29 mouse cellular contexts compared by ENCODE assay signal in genomic region chr12:79118991-79119390, GRCm38 (mm10). TPM values are rescaled to one million over a fixed set of nuclear protein-coding genes. Genes with fewer than 3 reads are reported as not detected.
DNase-seq lines count a peak whose midpoint lies in the region; ATAC-seq and TF ChIP-seq lines count a peak whose summit lies in the region.
"Had no signal": no experiment of that assay in that cellular context is flagged by ENCODE, and none has a peak within 500 bp of the region (broad histone marks: within the 10 kb centered on the region; RNA-seq: fewer than 3 reads in every experiment).

No protein-coding gene starts in this region.

- H3K27me3 ChIP-seq in kidney, embryonic 14.5 days (ENCODE audit: control insufficient read depth, insufficient read depth, low read length): no peaks in the 10 kb centered on the region
- no peaks in the 10 kb centered on the region for H3K27me3 ChIP-seq in kidney, embryonic 16.5 days (ENCODE audit: insufficient read depth, low read length)
- no peaks in the 10 kb centered on the region for H3K27me3 ChIP-seq in stomach, postnatal 0 days (ENCODE audit: control insufficient read depth, insufficient read depth, low read length)
- H3K27me3 ChIP-seq: CH12.LX; embryonic facial prominence, embryonic 13.5 days; forebrain, embryonic 12.5 days; forebrain, embryonic 15.5 days; heart, embryonic 13.5 days; hindbrain, embryonic 12.5 days; hindbrain, embryonic 15.5 days; Patski had no signal

- no peak for TF ChIP-seq CTCF in stomach, postnatal 0 days (IDR thresholded peaks at IDR 0.05; ENCODE audit: low read depth)

- H3K27ac ChIP-seq in kidney, embryonic 14.5 days (ENCODE audit: low read depth, low read length): no peak overlapping the region
- H3K27ac ChIP-seq in kidney, embryonic 16.5 days (ENCODE audit: low read length): no peak overlapping the region
- no peak overlapping the region for H3K27ac ChIP-seq in stomach, postnatal 0 days (replicated peaks)
- H3K27ac ChIP-seq: embryonic facial prominence, embryonic 10.5 days; embryonic facial prominence, embryonic 13.5 days; forebrain, embryonic 12.5 days; forebrain, embryonic 15.5 days; heart, adult 2 months; heart, embryonic 10.5 days; heart, embryonic 13.5 days; hindbrain, embryonic 12.5 days; hindbrain, embryonic 15.5 days had no signal

- peak; percentile 41 for DNase-seq in kidney, adult 11 months
- DNase-seq in kidney, postnatal 10 days: no peak
- peak; percentile 20 to 42 for DNase-seq in kidney, postnatal 25 days
- no peak for DNase-seq in stomach, postnatal 0 days (ENCODE audit: low spot score)
- DNase-seq in embryo, embryonic 9.5 days (ENCODE audit: extremely low spot score): no peak
- DNase-seq: adrenal gland, adult 2 months; adrenal gland, postnatal 14 days; B cell, adult 2 months; cerebellum, adult 11 months; cerebellum, adult 2 months; cerebellum, adult 9-11 months; cerebellum, postnatal 25 days; gastrocnemius, postnatal 25 days; heart, adult 2 months; heart, postnatal 14 days had no signal

- no peak overlapping the region for H3K4me2 ChIP-seq in kidney, embryonic 14.5 days (replicated peaks; ENCODE audit: low read depth, low read length)
- H3K4me2 ChIP-seq in kidney, embryonic 16.5 days (replicated peaks; ENCODE audit: low read depth, low read length): no peak overlapping the region
- H3K4me2 ChIP-seq in stomach, postnatal 0 days (replicated peaks; ENCODE audit: low read depth): no peak overlapping the region
- H3K4me2 ChIP-seq: embryonic facial prominence, embryonic 13.5 days; forebrain, embryonic 12.5 days; forebrain, embryonic 15.5 days; heart, embryonic 13.5 days; hindbrain, embryonic 12.5 days; hindbrain, embryonic 15.5 days had no signal

- ATAC-seq in kidney, embryonic 14.5 days (ENCODE audit: low FRiP score, low TSS enrichment): no peak
- 0 out of 2 replicates have a peak, but pooled peaks have one; percentile 12 for ATAC-seq in kidney, embryonic 16.5 days (ENCODE audit: low FRiP score, low TSS enrichment)
- ATAC-seq in stomach, postnatal 0 days (ENCODE audit: low FRiP score, low TSS enrichment): peak; percentile 49
- ATAC-seq: forebrain, embryonic 15.5 days; Patski had no signal

- no peaks in the 10 kb centered on the region for H3K4me1 ChIP-seq in kidney, embryonic 14.5 days (ENCODE audit: control insufficient read depth, insufficient read depth, low read length)
- H3K4me1 ChIP-seq in kidney, embryonic 16.5 days (ENCODE audit: insufficient read depth, low read length): no peaks in the 10 kb centered on the region
- no peaks in the 10 kb centered on the region for H3K4me1 ChIP-seq in stomach, postnatal 0 days (replicated peaks; ENCODE audit: control insufficient read depth, insufficient read depth)
- H3K4me1 ChIP-seq: embryonic facial prominence, embryonic 10.5 days; embryonic facial prominence, embryonic 13.5 days; forebrain, embryonic 12.5 days; forebrain, embryonic 15.5 days; heart, embryonic 10.5 days; heart, embryonic 13.5 days; hindbrain, embryonic 12.5 days; hindbrain, embryonic 15.5 days had no signal

- no peaks in the 10 kb centered on the region for H3K36me3 ChIP-seq in kidney, embryonic 14.5 days (ENCODE audit: control insufficient read depth, insufficient read depth, low read length)
- H3K36me3 ChIP-seq in kidney, embryonic 16.5 days (ENCODE audit: insufficient read depth, low read length): no peaks in the 10 kb centered on the region
- H3K36me3 ChIP-seq in stomach, postnatal 0 days (ENCODE audit: control insufficient read depth, insufficient read depth, low read length): no peaks in the 10 kb centered on the region
- H3K36me3 ChIP-seq: embryonic facial prominence, embryonic 10.5 days; embryonic facial prominence, embryonic 13.5 days; forebrain, embryonic 12.5 days; forebrain, embryonic 15.5 days; G1E; heart, embryonic 10.5 days; heart, embryonic 13.5 days; hindbrain, embryonic 12.5 days; hindbrain, embryonic 15.5 days had no signal

- no peak for TF ChIP-seq EP300 in stomach, postnatal 0 days (optimal IDR thresholded peaks at IDR 0.05)

- no peak overlapping the region for H3K4me3 ChIP-seq in kidney, embryonic 14.5 days (ENCODE audit: low read length)
- no peak overlapping the region for H3K4me3 ChIP-seq in kidney, embryonic 16.5 days (ENCODE audit: low read length)
- H3K4me3 ChIP-seq in stomach, postnatal 0 days (ENCODE audit: low read depth, low read length): no peak overlapping the region
- H3K4me3 ChIP-seq: embryonic facial prominence, embryonic 10.5 days; embryonic facial prominence, embryonic 13.5 days; erythroblast, embryonic 14.5 days; forebrain, embryonic 12.5 days; forebrain, embryonic 15.5 days; heart, adult 2 months; heart, embryonic 10.5 days; heart, embryonic 13.5 days; hindbrain, embryonic 12.5 days; hindbrain, embryonic 15.5 days had no signal

- H3K9me3 ChIP-seq in kidney, embryonic 14.5 days (ENCODE audit: control insufficient read depth, low read length): no peaks in the 10 kb centered on the region
- H3K9me3 ChIP-seq in kidney, embryonic 16.5 days (ENCODE audit: low read length): no peaks in the 10 kb centered on the region
- H3K9me3 ChIP-seq in stomach, postnatal 0 days (ENCODE audit: control insufficient read depth, low read length): no peaks in the 10 kb centered on the region
- H3K9me3 ChIP-seq: embryonic facial prominence, embryonic 10.5 days; embryonic facial prominence, embryonic 13.5 days; forebrain, embryonic 12.5 days; forebrain, embryonic 15.5 days; G1E; heart, embryonic 10.5 days; heart, embryonic 13.5 days; hindbrain, embryonic 12.5 days; hindbrain, embryonic 15.5 days had no signal

- 86% methylated on average over 4 of the region's 4 CpGs for WGBS in kidney, embryonic 14.5 days
- WGBS in kidney, embryonic 16.5 days: 83% methylated on average over 4 of the region's 4 CpGs
- WGBS in stomach, postnatal 0 days: 84% methylated on average over 4 of the region's 4 CpGs

- no peak overlapping the region for H3K9ac ChIP-seq in kidney, embryonic 14.5 days (ENCODE audit: low read depth, low read length)
- no peak overlapping the region for H3K9ac ChIP-seq in kidney, embryonic 16.5 days (replicated peaks; ENCODE audit: low read length)
- no peak overlapping the region for H3K9ac ChIP-seq in stomach, postnatal 0 days (ENCODE audit: low read length)
- H3K9ac ChIP-seq: embryonic facial prominence, embryonic 13.5 days; forebrain, embryonic 12.5 days; forebrain, embryonic 15.5 days; heart, embryonic 13.5 days; hindbrain, embryonic 12.5 days; hindbrain, embryonic 15.5 days had no signal

RNA-seq across cellular contexts. Expression of gene Arg2, which starts 11.6 kb away (rescaled TPM):
- polyA plus RNA-seq in kidney, embryonic 14.5 days (2014; fragmentation: Nextera tagmentation; extraction: Ambion mirVana): 17.5 and 18.0 TPM in 2 replicates
- polyA plus RNA-seq in kidney, embryonic 16.5 days (2015; fragmentation: Nextera tagmentation; extraction: Ambion mirVana): 17.6 and 17.9 TPM in 2 replicates
- 2.0 and 2.2 TPM in 2 replicates for polyA plus RNA-seq in stomach, postnatal 0 days (2015; fragmentation: Nextera tagmentation; extraction: Ambion mirVana)
- polyA plus RNA-seq: adrenal gland, adult 2 months; erythroblast, embryonic 14.5 days; G1E had no signal

RNA-seq across cellular contexts. Expression of gene Pigh, which starts 29.5 kb away (rescaled TPM):
- 27.1 and 36.4 TPM in 2 replicates for polyA plus RNA-seq in kidney, embryonic 14.5 days (2014; fragmentation: Nextera tagmentation; extraction: Ambion mirVana)
- polyA plus RNA-seq in kidney, embryonic 16.5 days (2015; fragmentation: Nextera tagmentation; extraction: Ambion mirVana): 35.6 and 36.6 TPM in 2 replicates
- polyA plus RNA-seq in stomach, postnatal 0 days (2015; fragmentation: Nextera tagmentation; extraction: Ambion mirVana): 18.8 and 20.3 TPM in 2 replicates
- polyA plus RNA-seq: erythroblast, embryonic 14.5 days had no signal

RNA-seq across cellular contexts. Expression of gene Vti1b, which starts 53.5 kb away (rescaled TPM):
- polyA plus RNA-seq in kidney, embryonic 14.5 days (2014; fragmentation: Nextera tagmentation; extraction: Ambion mirVana): 77.5 and 80.4 TPM in 2 replicates
- polyA plus RNA-seq in kidney, embryonic 16.5 days (2015; fragmentation: Nextera tagmentation; extraction: Ambion mirVana): 98.6 and 106 TPM in 2 replicates
- 110 and 111 TPM in 2 replicates for polyA plus RNA-seq in stomach, postnatal 0 days (2015; fragmentation: Nextera tagmentation; extraction: Ambion mirVana)

Comparison
In these comparisons a context has a peak if more than half of its experiments do, and no peak if none do; other contexts are left out.
1. DNase-seq: peak in kidney, adult 11 months (single experiment) and kidney, postnatal 25 days (2 of 2); none in kidney, postnatal 10 days (single experiment), stomach, postnatal 0 days (single experiment) and embryo, embryonic 9.5 days (single experiment).